Mouse (Mus musculus): Measurements from ENCODE around the gene Tmem35b. TPM values are rescaled to one million over a fixed set of nuclear protein-coding genes. Genes with fewer than 3 reads are reported as not detected.
A peak's percentile ranks its signal among the peaks of the same experiment; 100 is the strongest.
"Not testable (repeated sequence)": the region's sequence is repeated elsewhere in the genome, so short reads cannot be mapped to it uniquely, and the experiment has no call there.

The Tmem35b gene
- 23.8 and 26.1 TPM in 2 replicates for polyA plus RNA-seq (2015; fragmentation: Nextera tagmentation; extraction: Ambion mirVana)

DNA sequence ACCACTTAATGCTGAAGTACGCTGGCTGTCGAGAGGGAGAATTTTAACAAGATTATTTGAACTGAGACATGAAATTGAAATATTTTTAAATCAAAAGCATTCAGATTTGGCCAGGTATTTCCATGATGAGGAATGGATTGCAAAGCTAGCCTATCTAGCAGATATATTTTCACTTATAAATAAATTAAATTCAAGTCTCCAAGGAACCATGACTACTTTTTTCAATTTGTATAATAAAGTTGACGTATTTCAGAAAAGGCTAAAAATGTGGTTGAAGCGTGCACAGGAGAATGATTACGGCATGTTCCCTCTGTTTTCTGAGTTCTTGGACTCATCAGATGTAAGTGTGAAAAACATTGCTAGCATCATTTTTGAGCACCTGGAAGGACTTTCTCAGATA lies at the start of gene Tmem35b:
Gene Tmem35b (plus strand): TSS at position 301 of the 400 bp plus-strand sequence.
- no peak within 1 kb of the TSS for H3K4me2 ChIP-seq
- H3K9ac ChIP-seq, result no peak within 1 kb of the TSS
- H3K9me3 ChIP-seq (replicated peaks), result no peaks in the 10 kb centered on the region
- no peak within 1 kb of the TSS for H3K4me3 ChIP-seq (replicated peaks)
- H3K4me1 ChIP-seq, result peaks cover 9% of the 10 kb centered on the region
- no peak within 1 kb of the TSS for H3K27ac ChIP-seq
- peaks cover 6% of the 10 kb centered on the region; the same call in 1 of the 2 replicates for H3K36me3 ChIP-seq
- 96% methylated on average over 5 of the region's 5 CpGs for WGBS
- no peak for ATAC-seq (replicated peaks; ENCODE audit: low FRiP score)
- no peaks in the 10 kb centered on the region for H3K27me3 ChIP-seq

DNA sequence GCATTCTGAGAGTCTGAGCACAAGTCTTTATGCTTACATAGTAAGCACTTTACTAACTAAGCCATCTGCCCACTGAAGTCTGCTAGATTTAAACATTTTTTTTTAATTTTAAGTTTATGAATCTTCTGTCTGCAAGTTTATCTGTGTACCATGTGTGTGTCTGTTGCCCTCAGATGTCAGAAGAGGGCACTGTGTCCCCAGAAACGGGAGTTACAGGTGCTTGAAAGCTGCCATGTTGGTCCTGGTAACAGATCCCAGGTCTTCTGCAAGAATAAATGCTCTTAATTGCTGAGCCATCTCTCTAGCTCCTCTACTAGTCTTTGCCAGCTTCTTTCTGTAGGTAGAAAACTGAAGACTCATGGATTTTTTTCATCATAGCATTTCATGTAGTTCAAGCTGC lies 48.6 kb upstream of the Tmem35b start:
- Histone ChIP-seq H3K9ac (no peak overlapping the region), H3K36me3 (no peaks in the 10 kb centered on the region), H3K4me1 (peaks cover 10% of the 10 kb centered on the region), H3K27me3 (no peaks in the 10 kb centered on the region), H3K4me3 (replicated peaks) (no peak overlapping the region), H3K9me3 (replicated peaks) (no peaks in the 10 kb centered on the region), H3K4me2 (no peak overlapping the region), H3K27ac (no peak overlapping the region)
- ATAC-seq (replicated peaks; ENCODE audit: low FRiP score), result no peak
- WGBS, result 60% methylated on average over 1 of the region's 1 CpGs

DNA sequence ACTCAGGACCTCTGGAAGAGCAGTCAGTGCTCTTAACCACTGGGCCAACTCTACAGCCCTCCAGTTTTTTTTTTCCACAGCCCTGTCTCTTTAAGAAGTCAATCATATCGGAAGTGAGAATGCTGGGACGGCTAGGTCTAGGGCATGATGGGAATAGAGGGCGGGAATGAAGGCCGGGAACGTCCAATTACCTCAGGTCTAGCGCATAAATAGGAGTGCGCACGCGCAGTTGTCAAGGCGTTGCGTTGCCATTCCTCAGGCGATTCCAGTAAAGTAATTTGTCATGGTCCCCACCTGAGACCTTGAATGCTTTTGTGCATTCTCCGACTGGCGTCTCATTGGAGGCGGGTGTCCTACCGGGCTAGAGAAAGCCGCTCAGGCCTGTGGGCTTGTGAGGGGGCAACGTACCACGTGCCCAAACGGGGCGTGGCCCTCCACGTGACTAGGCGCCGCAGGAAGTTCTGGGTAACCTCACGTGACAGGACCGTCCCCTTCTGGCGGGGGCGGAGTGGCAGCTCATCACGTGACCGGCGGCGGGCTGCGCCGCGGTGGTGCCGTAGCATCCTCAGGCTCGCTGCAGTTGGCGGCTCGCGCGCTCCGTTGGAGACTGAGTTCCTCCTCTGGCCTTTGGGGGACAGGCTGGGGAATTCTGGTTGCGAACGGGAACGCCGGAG lies 46.5 kb upstream of the Tmem35b start, which contains the start of gene Zmym6:
Gene Zmym6 (plus strand): TSS at position 509 of the 674 bp plus-strand sequence.
- H3K4me2 ChIP-seq, result peak within 1 kb of the TSS; percentile 79
- H3K9ac ChIP-seq, result peak within 1 kb of the TSS; percentile 61
- WGBS, result under 1% methylated on average over 46 of the region's 46 CpGs
- H3K36me3 ChIP-seq, result no peaks in the 10 kb centered on the region
- no peaks in the 10 kb centered on the region for H3K27me3 ChIP-seq
- H3K27ac ChIP-seq, result peak within 1 kb of the TSS; percentile 95
- H3K9me3 ChIP-seq (replicated peaks), result no peaks in the 10 kb centered on the region
- peak; percentile 97 for ATAC-seq (replicated peaks; ENCODE audit: low FRiP score)
- H3K4me1 ChIP-seq, result peaks cover 10% of the 10 kb centered on the region
- H3K4me3 ChIP-seq (replicated peaks), result peak within 1 kb of the TSS; percentile 66

DNA sequence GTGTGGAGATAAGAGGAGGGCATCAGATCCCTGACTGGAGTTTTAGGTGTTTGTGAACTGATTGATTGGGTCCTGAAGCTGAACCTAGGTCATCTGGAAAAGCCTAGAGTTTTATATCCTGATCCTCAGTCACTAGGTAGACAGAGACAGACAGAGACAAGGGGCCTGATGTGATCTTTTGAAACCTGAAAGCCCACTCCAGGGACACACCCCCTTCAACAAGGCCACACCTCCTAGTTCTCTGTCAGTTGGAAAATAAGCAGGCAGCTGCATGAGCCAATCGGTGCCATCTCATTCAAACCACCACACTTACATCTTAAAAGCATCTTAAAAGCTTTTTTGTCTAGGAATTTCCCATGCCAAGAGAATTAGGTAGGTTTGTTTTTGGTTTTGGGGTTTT lies 42.7 kb upstream of the Tmem35b start:
- Histone ChIP-seq H3K9me3 (replicated peaks) (no peaks in the 10 kb centered on the region), H3K4me2 (no peak overlapping the region), H3K36me3 (no peaks in the 10 kb centered on the region), H3K27me3 (no peaks in the 10 kb centered on the region), H3K9ac (no peak overlapping the region), H3K4me3 (replicated peaks) (no peak overlapping the region), H3K4me1 (peaks cover 10% of the 10 kb centered on the region), H3K27ac (no peak overlapping the region)
- no peak for ATAC-seq (replicated peaks; ENCODE audit: low FRiP score)
- 41% methylated on average over 1 of the region's 1 CpGs for WGBS

DNA sequence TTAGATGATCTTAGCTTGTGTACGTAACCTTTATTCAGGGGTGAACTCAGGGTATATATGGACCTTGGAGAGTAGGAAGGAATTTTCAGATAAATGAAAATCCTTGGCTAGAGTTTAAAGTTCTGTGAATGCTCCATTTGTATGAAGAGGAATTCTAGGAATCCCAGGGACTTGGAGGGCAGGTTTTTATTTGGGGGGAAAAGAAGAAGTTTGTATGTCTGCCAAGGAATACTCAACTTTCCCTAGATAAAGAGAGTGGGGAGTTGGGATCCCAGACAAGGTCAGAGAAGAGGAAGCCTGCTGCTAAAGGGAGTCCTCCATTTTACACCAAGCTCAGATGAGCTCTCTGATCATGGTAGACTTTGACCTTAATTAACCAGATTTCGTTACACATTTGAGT lies 40.4 kb upstream of the Tmem35b start:
- Histone ChIP-seq H3K9ac (no peak overlapping the region), H3K4me1 (peaks cover 4% of the 10 kb centered on the region), H3K4me2 (no peak overlapping the region), H3K27me3 (no peaks in the 10 kb centered on the region), H3K9me3 (replicated peaks) (no peaks in the 10 kb centered on the region), H3K4me3 (replicated peaks) (no peak overlapping the region), H3K36me3 (peaks cover 6% of the 10 kb centered on the region; the same call in 1 of the 2 replicates), H3K27ac (no peak overlapping the region)
- ATAC-seq (replicated peaks; ENCODE audit: low FRiP score), result no peak
- 82% methylated on average over 2 of the region's 2 CpGs for WGBS

DNA sequence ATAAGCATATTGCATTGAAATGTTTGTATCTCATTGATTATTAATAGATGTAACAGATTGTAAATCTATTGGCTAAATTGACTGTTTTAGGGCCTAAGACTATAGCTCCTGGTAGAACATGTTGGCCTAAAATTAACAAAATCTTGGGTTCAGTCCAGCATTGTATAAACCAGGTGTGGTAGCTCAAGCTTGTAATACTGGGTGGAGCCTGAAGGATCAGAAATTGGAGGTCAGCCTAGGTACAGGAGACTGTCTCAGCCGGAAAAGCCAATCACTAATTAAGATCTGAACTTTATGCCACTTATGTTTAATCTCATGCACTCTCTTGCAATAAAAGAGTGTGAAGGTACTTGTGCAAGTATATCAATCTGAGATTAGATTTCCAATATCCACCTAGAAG lies 37.7 kb upstream of the Tmem35b start:
- 93% methylated on average over 1 of the region's 1 CpGs for WGBS
- Histone ChIP-seq H3K9me3 (replicated peaks) (no peaks in the 10 kb centered on the region), H3K4me3 (replicated peaks) (no peak overlapping the region), H3K27me3 (no peaks in the 10 kb centered on the region), H3K27ac (no peak overlapping the region), H3K9ac (no peak overlapping the region), H3K36me3 (peaks cover 22% of the 10 kb centered on the region), H3K4me2 (no peak overlapping the region), H3K4me1 (no peaks in the 10 kb centered on the region)
- no peak for ATAC-seq (replicated peaks; ENCODE audit: low FRiP score)

DNA sequence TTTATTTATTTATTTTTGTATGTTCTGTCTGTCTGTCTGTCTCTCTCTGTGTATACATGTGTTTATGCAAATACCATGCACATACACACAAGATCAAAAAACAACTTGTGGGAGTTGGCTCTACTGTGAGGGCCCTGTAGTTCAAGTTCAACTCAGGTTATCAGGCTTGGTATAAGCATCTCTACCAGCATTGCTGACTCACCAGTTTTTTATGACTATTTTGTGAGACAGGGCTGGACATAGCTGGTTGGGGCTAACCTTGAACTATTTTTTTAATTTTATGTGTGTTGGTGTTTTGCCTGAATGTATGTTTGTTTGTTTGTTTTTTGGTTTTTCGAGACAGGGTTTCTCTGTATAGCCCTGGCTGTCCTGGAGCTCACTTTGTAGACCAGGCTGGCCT lies 32.3 kb upstream of the Tmem35b start:
- no peaks in the 10 kb centered on the region for H3K4me1 ChIP-seq
- ATAC-seq (replicated peaks; ENCODE audit: low FRiP score), result no peak
- peaks cover 30% of the 10 kb centered on the region for H3K36me3 ChIP-seq
- H3K9me3 ChIP-seq (replicated peaks), result no peaks in the 10 kb centered on the region
- no peak overlapping the region for H3K4me3 ChIP-seq (replicated peaks)
- H3K27ac ChIP-seq, result no peak overlapping the region
- H3K27me3 ChIP-seq, result no peaks in the 10 kb centered on the region
- 91% methylated on average over 1 of the region's 1 CpGs for WGBS
- no peak overlapping the region for H3K4me2 ChIP-seq
- no peak overlapping the region for H3K9ac ChIP-seq

DNA sequence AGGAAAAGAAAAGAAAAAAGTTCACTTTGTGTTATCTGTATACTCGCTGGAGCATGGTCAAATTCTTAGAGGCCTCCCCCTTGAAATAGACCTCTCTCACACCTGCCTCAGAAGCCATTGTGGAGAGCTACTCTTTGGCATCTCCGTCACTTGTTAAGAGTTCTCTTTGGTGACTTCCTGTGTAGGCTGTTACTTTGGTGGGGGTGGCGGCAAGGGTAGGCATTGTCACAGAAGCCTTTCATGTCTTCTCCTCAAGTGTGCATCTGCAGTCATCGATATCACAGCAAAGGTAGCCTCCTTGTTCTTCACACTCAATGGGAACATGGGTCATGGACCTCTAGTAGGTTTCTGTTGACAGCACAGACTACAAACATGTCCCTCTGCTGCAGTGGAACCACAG lies 28.4 kb upstream of the Tmem35b start:
- no peak overlapping the region for H3K9ac ChIP-seq
- no peaks in the 10 kb centered on the region for H3K4me1 ChIP-seq
- WGBS, result 93% methylated on average over 4 of the region's 4 CpGs
- H3K4me2 ChIP-seq, result no peak overlapping the region
- peaks cover 8% of the 10 kb centered on the region for H3K36me3 ChIP-seq
- H3K4me3 ChIP-seq (replicated peaks), result no peak overlapping the region
- H3K27me3 ChIP-seq, result no peaks in the 10 kb centered on the region
- ATAC-seq (replicated peaks; ENCODE audit: low FRiP score), result no peak
- no peak overlapping the region for H3K27ac ChIP-seq
- H3K9me3 ChIP-seq (replicated peaks), result no peaks in the 10 kb centered on the region

DNA sequence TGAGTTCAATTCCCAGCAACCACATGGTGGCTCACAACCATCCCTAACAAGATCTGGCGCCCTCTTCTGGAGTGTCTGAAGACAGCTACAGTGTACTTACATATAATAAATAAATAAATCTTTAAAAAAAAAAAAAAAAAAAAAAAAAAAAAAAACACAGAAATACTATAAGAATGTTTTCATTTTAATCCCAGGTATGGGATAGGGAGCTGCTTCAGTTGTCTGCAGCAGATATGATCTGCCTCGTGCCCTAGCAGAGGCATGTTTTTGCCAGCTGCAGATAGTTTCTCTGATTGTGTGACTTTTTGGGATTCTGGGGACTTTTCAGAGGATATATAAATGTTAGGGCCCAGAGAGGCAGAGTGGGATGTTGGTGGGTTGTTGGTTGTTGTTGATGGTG lies 23.9 kb upstream of the Tmem35b start:
- 77% methylated on average over 2 of the region's 2 CpGs for WGBS
- not testable (repeated sequence) for H3K9me3 ChIP-seq (replicated peaks); ATAC-seq (replicated peaks; ENCODE audit: low FRiP score)

DNA sequence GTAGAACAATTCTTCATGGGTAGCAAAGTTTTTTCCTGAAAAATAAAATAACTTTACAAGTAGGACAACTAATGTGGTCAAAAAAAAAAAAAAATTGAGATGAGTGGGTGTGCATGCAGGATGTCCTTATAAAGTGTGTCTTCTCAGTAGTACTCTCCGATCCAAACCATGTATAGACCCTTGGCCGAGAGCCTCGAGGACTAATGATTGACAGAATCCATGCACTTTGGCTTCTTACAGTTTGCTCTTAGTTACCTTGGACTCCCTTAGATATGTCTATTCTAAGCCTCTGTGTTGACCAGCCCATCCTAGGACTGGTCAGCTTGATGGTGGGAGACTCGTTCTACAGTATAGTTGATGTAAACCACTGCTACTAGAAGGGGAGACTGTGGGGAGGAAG lies 15.9 kb upstream of the Tmem35b start:
- H3K4me1 ChIP-seq, result no peaks in the 10 kb centered on the region
- H3K9me3 ChIP-seq (replicated peaks), result no peaks in the 10 kb centered on the region
- no peak overlapping the region for H3K4me3 ChIP-seq (replicated peaks)
- H3K9ac ChIP-seq, result no peak overlapping the region
- peaks cover 31% of the 10 kb centered on the region for H3K36me3 ChIP-seq
- no peaks in the 10 kb centered on the region for H3K27me3 ChIP-seq
- no peak overlapping the region for H3K4me2 ChIP-seq
- ATAC-seq (replicated peaks; ENCODE audit: low FRiP score), result no peak
- 91% methylated on average over 4 of the region's 4 CpGs for WGBS
- no peak overlapping the region for H3K27ac ChIP-seq

More for the DNA sequence above, 23.9 kb upstream of the Tmem35b start:
- not testable (repeated sequence) for H3K9ac ChIP-seq; H3K27me3 ChIP-seq; H3K4me1 ChIP-seq; H3K4me2 ChIP-seq; H3K27ac ChIP-seq; H3K4me3 ChIP-seq (replicated peaks)
- peaks cover 12% of the 10 kb centered on the region for H3K36me3 ChIP-seq

DNA sequence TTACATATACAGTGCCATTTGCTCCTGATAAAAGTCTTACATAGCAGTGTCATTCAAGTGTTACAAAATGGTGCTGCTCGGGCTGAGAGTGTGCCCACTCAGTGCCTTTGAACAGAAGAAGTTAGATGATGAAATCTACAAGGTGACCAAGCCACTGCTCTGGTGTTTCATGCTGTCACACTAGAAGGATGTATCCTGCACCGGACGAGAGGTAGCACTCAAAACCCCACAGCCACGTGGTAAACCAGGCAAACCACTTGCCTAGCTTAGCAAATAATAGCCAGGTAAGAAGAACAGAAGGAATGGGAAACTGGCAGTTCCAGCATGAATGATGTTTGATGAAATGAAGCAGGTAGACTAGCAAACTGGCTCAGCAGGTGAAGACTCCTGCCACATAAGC lies 12.9 kb upstream of the Tmem35b start:
- H3K36me3 ChIP-seq, result peaks cover 34% of the 10 kb centered on the region
- H3K27me3 ChIP-seq, result no peaks in the 10 kb centered on the region
- no peak for ATAC-seq (replicated peaks; ENCODE audit: low FRiP score)
- no peak overlapping the region for H3K4me2 ChIP-seq
- 65% methylated on average over 4 of the region's 4 CpGs for WGBS
- H3K4me3 ChIP-seq (replicated peaks), result no peak overlapping the region
- H3K9ac ChIP-seq, result no peak overlapping the region
- H3K27ac ChIP-seq, result no peak overlapping the region
- H3K9me3 ChIP-seq (replicated peaks), result no peaks in the 10 kb centered on the region
- no peaks in the 10 kb centered on the region for H3K4me1 ChIP-seq

DNA sequence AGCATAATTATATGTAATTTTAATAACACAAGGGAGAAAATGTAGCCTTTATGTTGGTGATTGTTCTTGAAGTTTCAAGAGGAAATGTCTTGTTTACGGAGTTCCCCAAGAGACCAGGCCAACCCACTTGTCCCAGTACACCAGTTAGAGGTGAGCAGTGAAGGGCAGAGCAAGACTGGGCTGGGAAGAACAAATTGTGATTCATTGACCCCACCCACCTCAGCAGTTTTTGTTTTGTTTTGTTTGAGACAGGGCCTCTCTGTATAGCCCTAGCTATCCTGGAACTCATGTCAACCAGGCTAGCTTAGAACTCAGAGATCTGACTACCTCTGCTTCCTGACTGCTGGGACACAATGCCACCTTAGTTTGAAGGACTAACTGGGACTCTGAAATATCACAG lies 840 bp downstream of the Tmem35b start:
- 90% methylated on average over 1 of the region's 1 CpGs for WGBS

More for the DNA sequence above, 840 bp downstream of the Tmem35b start:
- Histone ChIP-seq H3K27ac (no peak overlapping the region), H3K9ac (no peak overlapping the region), H3K4me2 (no peak overlapping the region), H3K4me1 (peaks cover 9% of the 10 kb centered on the region), H3K36me3 (peaks cover 15% of the 10 kb centered on the region; the same call in 1 of the 2 replicates), H3K27me3 (no peaks in the 10 kb centered on the region), H3K4me3 (replicated peaks) (no peak overlapping the region), H3K9me3 (replicated peaks) (no peaks in the 10 kb centered on the region)
- no peak for ATAC-seq (replicated peaks; ENCODE audit: low FRiP score)
